Mouse (Mus musculus): ENCODE data around the gene Sbds.

- TF ChIP-seq CTCF (IDR thresholded peaks at IDR 0.05; ENCODE audit: insufficient read depth, low read depth, low read length) = no peak
- TF ChIP-seq POLR2A (IDR thresholded peaks at IDR 0.05; ENCODE audit: insufficient read depth, low read depth, low read length) = no peak
Observed at GRCm38 (mm10) chr5:130263454-130263853, 8.1 kb upstream of the Sbds start.

Data from olfactory bulb, adult 2 months (tissue).